Mouse (Mus musculus) urinary bladder, postnatal 25 days (tissue): ENCODE results near the gene Sdr39u1.
A peak's percentile ranks its signal among the peaks of the same experiment; 100 is the strongest.

Source experiments
- DNase-seq: peaks from one replicate; pipeline ENCODE4 v3.0.0; 2022; ENCODE audit warnings: low spot score

The Sdr39u1 gene

GRCm38 (mm10) chr14:55884166-55884565 is 15.9 kb downstream of the Sdr39u1 start, which contains the start of gene Cbln3:
TSS of gene Cbln3 (minus strand) at chr14:55884392.
- no peak for DNase-seq

GRCm38 (mm10) chr14:55883663-55884062 is 16.4 kb downstream of the Sdr39u1 start:
- DNase-seq = no peak

DNA sequence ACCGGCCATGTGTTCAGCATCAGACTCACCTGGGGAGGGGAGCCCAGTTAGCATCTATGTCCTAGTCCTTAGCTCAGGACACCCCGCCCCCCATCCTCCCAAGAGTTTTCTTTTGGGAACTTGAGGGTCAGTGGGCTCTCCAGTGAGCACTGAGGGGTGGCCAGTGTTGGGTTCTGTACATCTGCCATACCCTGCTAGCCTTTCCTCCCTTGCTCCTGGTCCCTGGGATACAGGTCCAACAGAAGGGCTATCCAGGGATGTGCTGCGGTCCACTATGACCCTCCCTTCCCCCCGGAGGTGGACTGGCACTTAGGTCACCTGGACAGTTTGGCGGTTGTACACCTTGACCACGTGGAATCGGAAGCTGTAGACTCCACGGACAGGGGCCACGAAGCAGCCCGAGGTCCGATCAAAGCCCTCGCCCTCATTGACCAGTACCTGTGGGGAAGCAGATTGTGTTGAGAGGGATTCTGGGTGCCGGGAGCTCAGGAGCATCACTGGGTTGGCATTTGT is 16.9 kb downstream of the Sdr39u1 start:
- DNase-seq = no peak

DNA sequence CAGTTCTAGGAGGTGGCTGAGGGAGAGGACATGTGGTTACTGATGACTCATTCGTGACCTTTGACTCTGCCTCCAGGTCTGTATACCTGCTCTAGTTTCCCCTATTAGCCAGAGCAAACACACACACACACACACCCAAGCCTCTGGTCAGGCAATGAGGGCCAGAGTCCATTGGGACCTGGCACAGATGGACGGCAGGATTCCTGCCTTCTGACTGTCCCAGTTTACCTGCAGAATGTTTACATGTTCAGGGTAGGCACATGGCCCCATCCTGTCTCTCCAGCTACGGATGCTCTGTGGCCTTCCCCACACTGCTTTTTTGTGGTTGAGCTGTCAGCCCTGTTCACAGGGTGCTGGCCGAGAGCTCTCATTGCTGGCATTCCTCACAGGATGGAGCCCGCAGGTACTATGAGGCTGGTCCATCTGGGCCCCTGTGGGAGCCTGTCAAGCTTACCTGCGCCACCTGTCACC is 17.9 kb downstream of the Sdr39u1 start:
- DNase-seq = no peak

DNA sequence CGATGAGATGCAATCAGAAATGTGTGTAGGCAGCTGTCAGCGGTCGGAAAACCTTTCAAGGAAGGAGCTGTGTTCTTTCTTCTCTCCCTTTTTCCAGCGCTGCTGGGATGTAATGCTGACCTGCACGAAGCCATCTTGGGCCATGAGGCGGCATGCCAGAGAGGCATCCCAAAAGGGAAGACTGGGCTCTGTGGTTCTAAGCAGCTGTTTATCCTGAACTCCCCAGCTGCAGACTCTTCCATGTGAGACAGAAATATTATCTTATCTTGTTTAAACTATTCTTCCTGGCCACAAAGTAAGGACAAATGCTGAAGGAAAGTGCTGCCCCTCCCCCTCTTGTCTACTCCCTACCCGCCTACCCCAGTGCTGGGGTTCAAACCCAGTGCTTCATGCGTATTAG is 19.1 kb downstream of the Sdr39u1 start:
- no peak for DNase-seq

DNA sequence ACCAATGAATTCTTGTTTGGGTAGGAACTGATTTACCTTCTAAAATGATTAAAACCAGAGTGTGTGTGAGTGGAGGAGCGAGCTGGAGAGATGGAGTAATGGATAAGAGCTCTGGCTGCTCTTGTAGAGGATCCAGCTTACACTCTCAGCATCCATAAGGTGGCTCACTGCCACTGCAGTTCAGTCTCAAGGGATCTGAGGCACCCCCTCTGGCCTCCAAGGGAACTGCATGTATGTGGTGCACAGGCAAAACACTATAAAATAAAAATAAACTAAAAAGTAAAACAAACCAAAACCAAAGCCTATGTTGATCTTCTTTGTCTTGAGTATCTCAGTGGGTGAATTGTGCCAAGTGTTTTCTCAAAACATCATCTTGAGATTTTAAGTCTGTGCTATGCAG is 20.5 kb downstream of the Sdr39u1 start:
- peak; percentile 69 for DNase-seq

DNA sequence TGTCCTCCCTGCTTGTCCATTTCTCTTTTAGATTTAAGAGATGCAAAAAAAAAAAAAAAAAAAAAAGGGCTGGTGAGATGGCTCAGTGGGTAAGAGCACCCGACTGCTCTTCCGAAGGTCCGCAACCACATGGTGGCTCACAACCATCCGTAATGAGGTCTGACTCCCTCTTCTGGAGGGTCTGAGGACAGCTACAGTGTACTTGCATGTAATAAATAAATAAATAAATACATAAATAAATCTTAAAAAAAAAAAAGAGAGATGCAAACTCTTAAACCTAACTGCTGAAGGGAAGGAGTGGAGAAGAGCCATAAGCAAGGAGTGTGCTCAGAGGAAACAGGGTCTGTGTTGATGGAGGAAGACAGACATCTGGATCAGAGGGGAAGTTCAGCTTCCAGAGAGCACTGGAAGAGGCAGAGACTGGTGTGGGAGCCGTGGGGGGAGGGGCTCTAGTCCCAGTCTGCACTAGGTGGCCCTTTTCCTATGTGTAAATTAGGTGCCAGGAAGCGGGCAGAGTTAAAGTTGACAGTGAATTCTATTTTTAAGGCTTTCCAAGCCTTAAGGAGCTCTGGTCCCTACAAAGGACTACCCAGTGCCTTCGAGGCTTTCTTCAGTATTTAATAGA is 21.7 kb downstream of the Sdr39u1 start:
- no peak for DNase-seq

GRCm38 (mm10) chr14:55877469-55878315 is 22.4 kb downstream of the Sdr39u1 start:
- DNase-seq = no peak

GRCm38 (mm10) chr14:55873714-55874683 is 26.1 kb downstream of the Sdr39u1 start:
- DNase-seq = peak; percentile 65

DNA sequence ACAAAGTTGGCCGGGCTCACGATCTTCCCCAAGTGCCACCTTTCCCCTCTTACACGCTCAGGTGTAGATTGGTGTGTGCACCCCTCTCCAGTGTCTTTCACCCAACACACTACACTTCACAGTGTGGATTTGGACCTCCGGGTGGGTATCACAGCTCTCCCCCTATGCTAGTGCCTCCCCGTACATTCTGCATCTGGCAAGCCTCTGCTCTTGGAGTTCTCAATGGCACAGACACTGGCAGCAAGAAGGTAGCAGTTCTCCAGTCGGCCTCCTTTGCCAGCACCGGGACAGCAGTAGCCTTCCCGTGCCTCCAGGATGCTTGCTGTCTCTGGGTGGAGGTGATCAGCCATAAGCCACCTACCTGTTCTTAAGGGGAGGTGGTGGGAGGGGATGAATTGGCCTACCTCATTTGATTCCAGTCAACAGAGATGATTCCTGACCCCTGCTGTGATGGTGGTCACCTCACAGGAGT is 26.8 kb downstream of the Sdr39u1 start:
- no peak for DNase-seq

- DNase-seq = no peak
These were observed 27.5 kb downstream of the Sdr39u1 start for GRCm38 (mm10) chr14:55872551-55872950.

GRCm38 (mm10) chr14:55872039-55872438 is 28.1 kb downstream of the Sdr39u1 start:
- no peak for DNase-seq

DNA sequence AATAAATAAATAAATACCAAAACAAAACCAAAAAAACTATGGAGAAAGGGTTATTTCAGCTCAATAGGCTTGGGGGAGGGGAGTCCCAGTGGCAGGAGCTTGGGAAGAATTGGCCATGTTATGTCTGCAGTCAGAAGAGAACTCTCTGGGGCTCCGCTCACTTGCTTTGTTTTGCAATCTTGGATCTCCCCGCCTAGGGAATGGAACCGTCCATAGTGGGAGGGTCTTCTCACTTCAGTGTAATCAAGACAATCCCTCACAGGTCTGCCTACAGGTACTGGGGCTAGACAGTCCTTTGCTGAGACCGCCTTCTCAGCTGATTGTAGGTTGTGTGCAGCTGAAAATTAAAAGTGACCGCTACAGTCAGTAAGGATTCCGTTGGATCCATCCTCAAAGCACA is 30.6 kb downstream of the Sdr39u1 start:
- DNase-seq = no peak

DNA sequence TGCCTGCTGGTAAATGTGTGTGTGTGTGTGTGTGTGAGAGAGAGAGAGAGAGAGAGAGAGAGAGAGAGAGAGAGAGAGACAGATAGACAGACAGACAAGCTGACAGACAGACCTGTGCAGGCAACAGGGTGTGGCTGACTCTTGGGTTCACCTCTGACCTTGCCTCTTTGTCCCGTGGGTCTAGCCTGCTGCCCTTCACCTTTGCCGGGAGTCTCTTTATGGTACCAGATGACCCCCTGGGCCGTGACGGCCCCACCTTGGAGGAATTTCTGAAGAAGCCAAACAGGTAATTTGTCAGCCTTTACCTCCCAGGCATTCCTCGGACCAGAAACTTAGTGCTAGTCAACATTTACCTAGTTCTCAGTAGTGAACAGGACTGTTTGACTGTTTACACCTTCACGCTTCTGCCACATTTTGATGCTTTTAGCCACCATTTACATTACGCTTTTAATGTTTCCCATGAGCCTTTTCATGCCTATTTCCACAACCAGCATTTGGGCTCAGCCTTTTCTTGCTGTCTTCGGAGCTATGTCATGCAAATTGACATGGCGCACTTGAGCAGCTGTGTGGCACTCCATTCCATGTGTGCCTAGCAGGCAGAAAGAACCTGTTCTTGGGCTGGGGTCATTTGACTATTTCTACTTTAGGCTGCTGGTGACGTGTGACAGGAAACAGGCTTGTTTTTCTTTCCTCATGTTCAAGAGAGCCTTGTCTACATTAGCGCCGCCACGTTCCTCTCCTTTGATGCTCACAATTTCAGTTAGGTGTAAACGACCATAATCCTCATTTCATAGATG is 31.7 kb downstream of the Sdr39u1 start:
- DNase-seq = no peak

GRCm38 (mm10) chr14:55866962-55867361 is 33.1 kb downstream of the Sdr39u1 start:
- DNase-seq = peak; percentile 58

GRCm38 (mm10) chr14:55863773-55864172 is 36.3 kb downstream of the Sdr39u1 start:
- peak; percentile 73 for DNase-seq

DNA sequence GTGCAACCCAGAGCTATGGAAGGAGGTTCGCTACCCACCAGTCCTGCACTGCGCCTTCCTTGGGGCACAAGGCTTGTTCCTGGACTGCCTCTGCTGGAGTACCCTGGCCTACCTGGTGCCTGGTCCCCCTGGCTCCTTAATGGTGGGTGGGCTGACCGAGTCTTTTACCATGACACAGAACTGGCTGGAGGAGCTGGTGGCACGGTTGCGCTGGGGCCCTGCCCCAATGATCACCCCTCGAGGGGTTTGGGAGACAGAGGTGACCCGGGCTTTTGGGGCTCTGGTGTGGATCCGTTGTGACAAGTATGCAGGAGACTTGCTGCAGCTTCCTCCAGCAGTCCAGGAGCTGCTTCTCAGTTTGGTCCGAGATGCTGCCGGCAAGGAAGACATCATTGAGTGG is 37.1 kb downstream of the Sdr39u1 start:
- no peak for DNase-seq

DNA sequence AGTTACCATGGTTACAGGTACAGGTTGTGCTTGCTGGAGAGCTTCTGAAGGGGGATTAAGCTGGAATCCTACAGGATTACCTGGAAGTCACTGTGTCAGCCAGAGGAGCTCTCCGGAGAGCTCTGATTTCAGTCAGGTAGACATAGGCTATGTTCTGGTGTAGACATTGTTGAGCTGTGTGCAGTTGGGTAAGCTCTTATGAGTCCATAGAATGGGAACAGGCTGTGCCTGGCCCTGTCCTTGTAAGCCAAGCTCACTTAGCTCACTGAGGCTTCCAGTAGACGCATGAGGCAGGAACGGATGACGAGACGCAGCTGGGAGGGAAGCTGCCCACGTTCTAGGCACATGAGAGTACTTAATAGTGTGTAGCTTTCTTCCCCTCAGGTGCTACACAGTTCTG is 37.9 kb downstream of the Sdr39u1 start:
- DNase-seq = peak; percentile 3

GRCm38 (mm10) chr14:55857588-55857987 is 42.5 kb downstream of the Sdr39u1 start:
- DNase-seq = no peak

- no peak for DNase-seq
These were observed 45.0 kb downstream of the Sdr39u1 start for GRCm38 (mm10) chr14:55855101-55855561.
